Mouse (Mus musculus) hindbrain, embryonic 15.5 days (tissue): Measurements from ENCODE around the gene Rab42. TPM values are rescaled to one million over a fixed set of nuclear protein-coding genes. Genes with fewer than 3 reads are reported as not detected.
"Not testable (repeated sequence)": the region's sequence is repeated elsewhere in the genome, so short reads cannot be mapped to it uniquely, and the experiment has no call there.

ENCODE experiments used
- ATAC-seq: fragments of 200-750 bp; cut with Nextera tagmentation; 2 replicates; pipeline ENCODE4 v1.8.0; 2017; ENCODE audit warnings: low read depth, moderate number of reproducible peaks, moderate TSS enrichment; ENCODE audit not compliant: low FRiP score
- H3K27ac ChIP-seq: fragments of 300-500 bp; sonication (generic); replicated peaks from 2 replicates; pipeline ENCODE4 v1.5.1; 2015; ENCODE audit warnings: mild to moderate bottlenecking, inconsistent platforms
- H3K27me3 ChIP-seq: fragments of 300-500 bp; sonication (generic); 2 replicates; pipeline ENCODE4 v1.6.1; 2015; ENCODE audit warnings: control low read depth, inconsistent platforms
- H3K36me3 ChIP-seq: fragments of 300-500 bp; sonication (generic); 2 replicates; pipeline ENCODE4 v1.6.1; 2015; ENCODE audit warnings: control low read depth, inconsistent platforms
- H3K4me1 ChIP-seq: fragments of 300-500 bp; sonication (generic); replicated peaks from 2 replicates; pipeline ENCODE4 v1.6.1; 2015; ENCODE audit warnings: control low read depth, inconsistent platforms
- H3K4me2 ChIP-seq: fragments of 300-500 bp; sonication (generic); 2 replicates; pipeline ENCODE4 v1.6.1; 2015; ENCODE audit warnings: moderate library complexity, mild to moderate bottlenecking, inconsistent platforms
- H3K4me3 ChIP-seq: fragments of 300-500 bp; sonication (generic); 2 replicates; pipeline ENCODE4 v1.5.1; 2015; ENCODE audit warnings: mild to moderate bottlenecking, inconsistent platforms
- H3K9ac ChIP-seq: fragments of 300-500 bp; sonication (generic); 2 replicates; pipeline ENCODE4 v1.6.1; 2015; ENCODE audit warnings: inconsistent platforms
- H3K9me3 ChIP-seq: fragments of 300-500 bp; sonication (generic); 2 replicates; pipeline ENCODE4 v1.6.1; 2016; ENCODE audit warnings: control low read depth, inconsistent platforms
- WGBS: fragments of 180-500 bp; shearing (Covaris S2); methylation state at CpG from one replicate; pipeline ENCODE4 v1.1.7; 2015; 5-methylcytosine and 5-hydroxymethylcytosine counted together
- polyA plus RNA-seq: library from polyadenylated mRNA; unstranded; fragments of >200 nt; fragmentation: Nextera tagmentation; extraction: Ambion mirVana; gene quantifications from 2 replicates; pipeline ENCODE4 v1.2.1, GENCODE M21; 2015

Rab42 gene
- polyA plus RNA-seq, 1 experiment from 2014 or later: 3.1 TPM

- H3K9me3 ChIP-seq: no peaks in the 10 kb centered on the region
- no peak for ATAC-seq
- peak overlapping the region; percentile 70 for H3K4me3 ChIP-seq
- peak overlapping the region; percentile 59 for H3K4me2 ChIP-seq
- H3K27me3 ChIP-seq: no peaks in the 10 kb centered on the region
- H3K9ac ChIP-seq: peak overlapping the region; percentile 81
- peak overlapping the region; percentile 92 for H3K27ac ChIP-seq
- H3K4me1 ChIP-seq: peaks cover 12% of the 10 kb centered on the region
- 27% methylated on average over 10 of the region's 10 CpGs for WGBS
- peaks cover 42% of the 10 kb centered on the region for H3K36me3 ChIP-seq
Measured at GRCm38 (mm10) chr4:132309849-132310472, 6.8 kb upstream of the Rab42 start.

- peak overlapping the region; percentile 59 for H3K4me2 ChIP-seq
- peak overlapping the region; percentile 92 for H3K27ac ChIP-seq
- H3K36me3 ChIP-seq: peaks cover 40% of the 10 kb centered on the region
- H3K4me3 ChIP-seq: peak overlapping the region; percentile 70
- under 1% methylated on average over 15 of the region's 15 CpGs for WGBS
- H3K9ac ChIP-seq: peak overlapping the region; percentile 81
- no peaks in the 10 kb centered on the region for H3K9me3 ChIP-seq
- ATAC-seq: no peak
- H3K27me3 ChIP-seq: no peaks in the 10 kb centered on the region
- peaks cover 12% of the 10 kb centered on the region for H3K4me1 ChIP-seq
Measured at GRCm38 (mm10) chr4:132309140-132309848, 6.1 kb upstream of the Rab42 start.

- peaks cover 12% of the 10 kb centered on the region for H3K4me1 ChIP-seq
- peak overlapping the region; percentile 81 for H3K9ac ChIP-seq
- ATAC-seq: peak; percentile 93
- peak overlapping the region; percentile 92 for H3K27ac ChIP-seq
- WGBS: under 1% methylated on average over 41 of the region's 41 CpGs
- peak overlapping the region; percentile 59 for H3K4me2 ChIP-seq
- H3K4me3 ChIP-seq: peak overlapping the region; percentile 70
- no peaks in the 10 kb centered on the region for H3K9me3 ChIP-seq
- H3K36me3 ChIP-seq: peaks cover 35% of the 10 kb centered on the region
- H3K27me3 ChIP-seq: no peaks in the 10 kb centered on the region
Measured at GRCm38 (mm10) chr4:132308437-132309139, 5.4 kb upstream of the Rab42 start.

- Histone ChIP-seq H3K4me1 (peaks cover 23% of the 10 kb centered on the region), H3K27me3 (no peaks in the 10 kb centered on the region), H3K9me3 (no peaks in the 10 kb centered on the region), H3K9ac (no peak overlapping the region), H3K4me2 (no peak overlapping the region), H3K36me3 (peaks cover 13% of the 10 kb centered on the region), H3K4me3 (no peak overlapping the region), H3K27ac (no peak overlapping the region)
- no peak for ATAC-seq
- WGBS: 76% methylated on average over 6 of the region's 6 CpGs
Measured at GRCm38 (mm10) chr4:132306004-132306403, 2.8 kb upstream of the Rab42 start.

GRCm38 (mm10) chr4:132305276-132305675 lies 2.1 kb upstream of the Rab42 start:
- H3K4me2 ChIP-seq: no peak overlapping the region
- H3K9me3 ChIP-seq: no peaks in the 10 kb centered on the region
- H3K36me3 ChIP-seq: peaks cover 6% of the 10 kb centered on the region
- 87% methylated on average over 8 of the region's 8 CpGs for WGBS
- no peak overlapping the region for H3K9ac ChIP-seq
- H3K27me3 ChIP-seq: no peaks in the 10 kb centered on the region
- H3K4me1 ChIP-seq: peaks cover 18% of the 10 kb centered on the region
- no peak for ATAC-seq
- no peak overlapping the region for H3K4me3 ChIP-seq
- no peak overlapping the region for H3K27ac ChIP-seq

GRCm38 (mm10) chr4:132303484-132303883 lies 299 bp upstream of the Rab42 start:
- peak overlapping the region; percentile 47 for H3K4me3 ChIP-seq
- H3K36me3 ChIP-seq, H3K9me3 ChIP-seq, ATAC-seq, H3K27ac ChIP-seq, H3K27me3 ChIP-seq: not testable (repeated sequence)
- 51% methylated on average over 6 of the region's 6 CpGs for WGBS
- H3K4me1 ChIP-seq: peaks cover 11% of the 10 kb centered on the region
- H3K9ac ChIP-seq: peak overlapping the region; percentile 52
- H3K4me2 ChIP-seq: peak overlapping the region; percentile 77

- 69% methylated on average over 16 of the region's 16 CpGs for WGBS
- Histone ChIP-seq H3K4me3 (peak overlapping the region; percentile 47), H3K27ac (peak overlapping the region; percentile 57; the same call in 1 of the 2 replicates), H3K36me3 (no peaks in the 10 kb centered on the region), H3K9me3 (no peaks in the 10 kb centered on the region), H3K9ac (peak overlapping the region; percentile 52; the same call in 1 of the 2 replicates), H3K27me3 (no peaks in the 10 kb centered on the region), H3K4me1 (peaks cover 11% of the 10 kb centered on the region), H3K4me2 (peak overlapping the region; percentile 77)
- no peak for ATAC-seq
Measured at GRCm38 (mm10) chr4:132301965-132302938, 933 bp downstream of the Rab42 start.

GRCm38 (mm10) chr4:132301486-132301885 lies 1.7 kb downstream of the Rab42 start:
- H3K4me3 ChIP-seq: no peak overlapping the region
- H3K9me3 ChIP-seq: no peaks in the 10 kb centered on the region
- 88% methylated on average over 6 of the region's 6 CpGs for WGBS
- H3K27ac ChIP-seq: no peak overlapping the region
- H3K9ac ChIP-seq: no peak overlapping the region
- ATAC-seq: no peak
- no peaks in the 10 kb centered on the region for H3K36me3 ChIP-seq
- peaks cover 11% of the 10 kb centered on the region for H3K4me1 ChIP-seq
- no peaks in the 10 kb centered on the region for H3K27me3 ChIP-seq
- H3K4me2 ChIP-seq: no peak overlapping the region

GRCm38 (mm10) chr4:132299849-132300248 lies 3.3 kb downstream of the Rab42 start:
- H3K27me3 ChIP-seq: no peaks in the 10 kb centered on the region
- no peaks in the 10 kb centered on the region for H3K9me3 ChIP-seq
- H3K4me2 ChIP-seq: no peak overlapping the region
- H3K4me3 ChIP-seq: no peak overlapping the region
- no peaks in the 10 kb centered on the region for H3K36me3 ChIP-seq
- H3K9ac ChIP-seq: no peak overlapping the region
- no peak overlapping the region for H3K27ac ChIP-seq
- ATAC-seq: no peak
- 76% methylated on average over 1 of the region's 1 CpGs for WGBS
- H3K4me1 ChIP-seq: peaks cover 11% of the 10 kb centered on the region

- Histone ChIP-seq H3K9ac (no peak overlapping the region), H3K4me3 (no peak overlapping the region), H3K27me3 (no peaks in the 10 kb centered on the region), H3K9me3 (no peaks in the 10 kb centered on the region), H3K4me2 (no peak overlapping the region), H3K36me3 (peaks cover 23% of the 10 kb centered on the region), H3K4me1 (no peaks in the 10 kb centered on the region), H3K27ac (no peak overlapping the region)
- WGBS: 49% methylated on average over 8 of the region's 8 CpGs
- ATAC-seq: no peak
Measured at GRCm38 (mm10) chr4:132295696-132296390, 7.3 kb downstream of the Rab42 start.

- H3K4me2 ChIP-seq: no peak overlapping the region
- no peak overlapping the region for H3K9ac ChIP-seq
- 84% methylated on average over 7 of the region's 7 CpGs for WGBS
- no peaks in the 10 kb centered on the region for H3K27me3 ChIP-seq
- no peak overlapping the region for H3K4me3 ChIP-seq
- no peak overlapping the region for H3K27ac ChIP-seq
- no peaks in the 10 kb centered on the region for H3K4me1 ChIP-seq
- no peaks in the 10 kb centered on the region for H3K9me3 ChIP-seq
- ATAC-seq: no peak
- peaks cover 33% of the 10 kb centered on the region for H3K36me3 ChIP-seq
Measured at GRCm38 (mm10) chr4:132293682-132294240, 9.4 kb downstream of the Rab42 start.
